Mouse (Mus musculus) neural tube, embryonic 14.5 days (tissue): ENCODE data around the gene Slc2a9. TPM values are rescaled to one million over a fixed set of nuclear protein-coding genes. Genes with fewer than 3 reads are reported as not detected.

Experiments used
- ATAC-seq: fragments of 200-750 bp; cut with Nextera tagmentation; 2 replicates; pipeline ENCODE4 v1.8.0; 2017; ENCODE audit warnings: low read depth, mild to moderate bottlenecking, moderate TSS enrichment, moderate library complexity
- H3K27ac ChIP-seq: fragments of 300-500 bp; sonication (generic); 2 replicates; pipeline ENCODE4 v1.5.1; 2014; ENCODE audit warnings: low read depth, mild to moderate bottlenecking, control low read depth, low read length, moderate library complexity, mixed read lengths
- H3K27me3 ChIP-seq: fragments of 300-500 bp; sonication (generic); 2 replicates; pipeline ENCODE4 v1.6.1; 2014; ENCODE audit warnings: low read length; ENCODE audit not compliant: control insufficient read depth, insufficient read depth
- H3K36me3 ChIP-seq: fragments of 300-500 bp; sonication (generic); 2 replicates; pipeline ENCODE4 v1.6.1; 2014; ENCODE audit warnings: low read length, mixed read lengths; ENCODE audit not compliant: control insufficient read depth, insufficient read depth
- H3K4me1 ChIP-seq: fragments of 300-500 bp; sonication (generic); 2 replicates; pipeline ENCODE4 v1.6.1; 2014; ENCODE audit warnings: low read length; ENCODE audit not compliant: control insufficient read depth, insufficient read depth
- H3K4me2 ChIP-seq: fragments of 300-500 bp; sonication (generic); 2 replicates; pipeline ENCODE4 v1.6.1; 2014; ENCODE audit warnings: mild to moderate bottlenecking, low read depth, low read length, control low read depth
- H3K4me3 ChIP-seq: fragments of 300-500 bp; sonication (generic); 2 replicates; pipeline ENCODE4 v1.5.1; 2014; ENCODE audit warnings: low read depth, low read length, control low read depth, mixed read lengths
- H3K9ac ChIP-seq: fragments of 300-500 bp; sonication (generic); replicated peaks from 2 replicates; pipeline ENCODE4 v1.6.1; 2014; ENCODE audit warnings: low read depth, mild to moderate bottlenecking, control low read depth, low read length, mixed read lengths
- H3K9me3 ChIP-seq: fragments of 300-500 bp; sonication (generic); 2 replicates; pipeline ENCODE4 v1.6.1; 2016; ENCODE audit warnings: low read length; ENCODE audit not compliant: control insufficient read depth
- WGBS: fragments of 180-500 bp; shearing (Covaris S2); extraction: QIAGEN DNeasy Blood & Tissue Kit; methylation state at CpG from one replicate; pipeline ENCODE4 v1.1.7; 2014; 5-methylcytosine and 5-hydroxymethylcytosine counted together
- polyA plus RNA-seq: library from polyadenylated mRNA; unstranded; fragments of >200 nt; fragmentation: Nextera tagmentation; extraction: Ambion mirVana; gene quantifications from 2 replicates; pipeline ENCODE4 v1.2.1, GENCODE M21; 2014

Slc2a9 gene
- polyA plus RNA-seq: 0.61 and 0.80 TPM in 2 replicates

GRCm38 (mm10) chr5:38502992-38503391, at the start of gene Slc2a9:
Gene Slc2a9, minus strand, starts transcription at chr5:38503143.
- no peaks in the 10 kb centered on the region for H3K9me3 ChIP-seq
- 90% methylated on average over 4 of the region's 4 CpGs for WGBS
- no peak within 1 kb of the TSS for H3K4me2 ChIP-seq
- no peak within 1 kb of the TSS for H3K27ac ChIP-seq
- H3K36me3 ChIP-seq: no peaks in the 10 kb centered on the region
- no peaks in the 10 kb centered on the region for H3K4me1 ChIP-seq
- H3K9ac ChIP-seq: no peak within 1 kb of the TSS
- no peak within 1 kb of the TSS for H3K4me3 ChIP-seq
- H3K27me3 ChIP-seq: no peaks in the 10 kb centered on the region
- ATAC-seq: no peak

- H3K36me3 ChIP-seq: peaks cover 37% of the 10 kb centered on the region
- no peak overlapping the region for H3K4me2 ChIP-seq
- no peak overlapping the region for H3K4me3 ChIP-seq
- ATAC-seq: no peak
- no peaks in the 10 kb centered on the region for H3K27me3 ChIP-seq
- no peak overlapping the region for H3K9ac ChIP-seq
- peaks cover 13% of the 10 kb centered on the region; the same call in 1 of the 2 replicates for H3K4me1 ChIP-seq
- H3K9me3 ChIP-seq: no peaks in the 10 kb centered on the region
- WGBS: 85% methylated on average over 3 of the region's 3 CpGs
- no peak overlapping the region for H3K27ac ChIP-seq
Measured at GRCm38 (mm10) chr5:38552615-38553014, 49.7 kb upstream of the Slc2a9 start.

GRCm38 (mm10) chr5:38550221-38550768, 47.4 kb upstream of the Slc2a9 start:
- Histone ChIP-seq H3K4me1 (peaks cover 13% of the 10 kb centered on the region; the same call in 1 of the 2 replicates), H3K4me3 (no peak overlapping the region), H3K9ac (no peak overlapping the region), H3K4me2 (no peak overlapping the region), H3K27me3 (no peaks in the 10 kb centered on the region), H3K27ac (no peak overlapping the region), H3K36me3 (peaks cover 53% of the 10 kb centered on the region), H3K9me3 (no peaks in the 10 kb centered on the region)
- WGBS: 88% methylated on average over 1 of the region's 1 CpGs
- ATAC-seq: no peak

GRCm38 (mm10) chr5:38549461-38549909, 46.5 kb upstream of the Slc2a9 start:
- WGBS: 80% methylated on average over 3 of the region's 3 CpGs
- no peak overlapping the region for H3K4me3 ChIP-seq
- no peak overlapping the region for H3K4me2 ChIP-seq
- peaks cover 60% of the 10 kb centered on the region for H3K36me3 ChIP-seq
- H3K4me1 ChIP-seq: peaks cover 13% of the 10 kb centered on the region; the same call in 1 of the 2 replicates
- H3K27ac ChIP-seq: 0 out of 2 replicates have a peak overlapping the region, but pooled peaks have one; percentile 22
- no peak for ATAC-seq
- H3K9me3 ChIP-seq: no peaks in the 10 kb centered on the region
- H3K9ac ChIP-seq: no peak overlapping the region
- H3K27me3 ChIP-seq: no peaks in the 10 kb centered on the region

GRCm38 (mm10) chr5:38547375-38547774, 44.4 kb upstream of the Slc2a9 start:
- peaks cover 78% of the 10 kb centered on the region for H3K36me3 ChIP-seq
- no peak overlapping the region for H3K4me3 ChIP-seq
- no peak for ATAC-seq
- H3K27ac ChIP-seq: no peak overlapping the region
- no peak overlapping the region for H3K4me2 ChIP-seq
- H3K27me3 ChIP-seq: no peaks in the 10 kb centered on the region
- no peak overlapping the region for H3K9ac ChIP-seq
- H3K9me3 ChIP-seq: no peaks in the 10 kb centered on the region
- WGBS: 36% methylated on average over 6 of the region's 6 CpGs
- H3K4me1 ChIP-seq: 0 out of 2 replicates have a peak, but pooled peaks cover 6% of the 10 kb centered on the region

DNA sequence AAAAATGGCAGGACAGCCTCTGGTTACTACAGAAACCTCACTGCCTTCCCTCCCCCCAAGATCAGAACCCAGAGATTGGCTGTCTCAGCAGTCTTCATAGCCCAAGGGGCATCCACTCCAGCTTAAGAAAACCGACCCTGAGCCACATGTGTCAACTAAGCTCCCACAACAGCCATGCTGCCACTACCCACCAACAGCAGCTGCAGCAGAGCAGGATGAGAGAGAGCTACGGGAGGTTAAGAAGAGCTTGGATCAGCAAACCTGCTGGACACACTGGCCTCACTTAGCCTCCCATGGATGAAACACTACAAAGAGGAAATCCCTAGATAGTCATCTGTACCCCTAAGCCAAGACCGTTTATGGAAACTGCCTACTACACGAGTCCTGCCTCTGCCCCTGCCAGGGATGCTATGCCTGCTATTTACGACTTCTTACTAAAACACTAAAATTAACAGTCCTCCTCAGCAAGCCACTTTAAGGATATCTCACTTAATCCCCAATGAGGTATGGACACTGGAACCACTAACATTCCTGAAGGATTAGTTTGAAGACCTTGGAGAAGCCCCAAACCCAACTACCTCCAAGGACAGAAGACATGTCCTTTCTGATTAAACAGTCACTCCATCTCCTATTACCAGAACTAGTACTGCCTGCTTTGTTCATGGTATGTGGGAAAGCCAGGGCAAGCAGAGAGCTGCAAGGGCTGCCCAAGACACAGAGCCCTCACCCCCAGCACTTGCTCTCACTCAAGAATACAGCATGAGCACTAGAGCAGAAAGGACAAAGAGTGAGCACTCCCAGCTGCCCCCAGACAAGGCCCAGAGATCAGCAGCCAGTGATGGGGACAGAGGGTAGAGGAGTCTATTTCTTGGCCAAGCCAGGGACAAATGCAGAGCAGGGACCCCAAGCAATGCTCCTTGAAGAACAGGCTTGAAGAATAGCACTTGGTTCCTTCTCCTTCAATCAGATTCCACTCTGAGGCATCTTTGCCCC, 41.8 kb upstream of the Slc2a9 start:
- no peaks in the 10 kb centered on the region for H3K9me3 ChIP-seq
- H3K4me1 ChIP-seq: 0 out of 2 replicates have a peak, but pooled peaks cover 6% of the 10 kb centered on the region
- H3K27ac ChIP-seq: no peak overlapping the region; the same call in 1 of the 2 replicates
- H3K4me2 ChIP-seq: no peak overlapping the region
- H3K36me3 ChIP-seq: peaks cover 87% of the 10 kb centered on the region
- H3K27me3 ChIP-seq: no peaks in the 10 kb centered on the region
- no peak overlapping the region for H3K4me3 ChIP-seq
- no peak for ATAC-seq
- no peak overlapping the region for H3K9ac ChIP-seq
- WGBS: 63% methylated on average over 5 of the region's 5 CpGs

GRCm38 (mm10) chr5:38543496-38544217, 40.7 kb upstream of the Slc2a9 start:
- H3K36me3 ChIP-seq: peaks cover 95% of the 10 kb centered on the region
- WGBS: 86% methylated on average over 4 of the region's 4 CpGs
- H3K4me1 ChIP-seq: no peaks in the 10 kb centered on the region
- H3K4me3 ChIP-seq: no peak overlapping the region
- H3K9ac ChIP-seq: no peak overlapping the region
- no peak overlapping the region for H3K27ac ChIP-seq
- no peak for ATAC-seq
- H3K4me2 ChIP-seq: no peak overlapping the region
- no peaks in the 10 kb centered on the region for H3K9me3 ChIP-seq
- no peaks in the 10 kb centered on the region for H3K27me3 ChIP-seq

DNA sequence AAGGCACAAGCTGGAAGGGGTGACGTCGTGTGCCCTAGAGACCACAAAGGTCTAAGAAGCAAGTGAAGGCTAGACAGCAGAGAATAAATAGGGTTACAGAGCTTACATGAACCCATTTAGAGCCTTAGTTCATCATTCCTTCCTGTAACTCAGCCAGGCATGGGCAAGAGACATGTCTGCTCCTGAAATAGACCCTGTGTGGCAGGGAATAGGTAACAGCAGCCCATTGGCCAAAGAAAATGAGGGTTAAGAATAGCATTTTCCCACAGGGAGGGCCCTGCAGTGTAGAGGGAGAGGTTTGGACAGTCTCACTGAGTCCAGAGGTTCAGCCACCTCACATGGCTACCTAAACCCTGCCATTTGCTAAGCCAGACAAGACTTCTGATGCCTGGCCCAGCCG, 38.8 kb upstream of the Slc2a9 start:
- no peak overlapping the region for H3K27ac ChIP-seq
- no peaks in the 10 kb centered on the region for H3K27me3 ChIP-seq
- H3K4me3 ChIP-seq: no peak overlapping the region
- no peaks in the 10 kb centered on the region for H3K9me3 ChIP-seq
- WGBS: 95% methylated on average over 3 of the region's 3 CpGs
- H3K4me1 ChIP-seq: no peaks in the 10 kb centered on the region
- peaks cover 94% of the 10 kb centered on the region for H3K36me3 ChIP-seq
- no peak overlapping the region for H3K9ac ChIP-seq
- no peak for ATAC-seq
- H3K4me2 ChIP-seq: no peak overlapping the region
